ENCODE assay signal across 29 mouse cellular contexts in genomic region chr3:53868212-53868611, GRCm38 (mm10). TPM values are rescaled to one million over a fixed set of nuclear protein-coding genes. Genes with fewer than 3 reads are reported as not detected.
DNase-seq lines count a peak whose midpoint lies in the region; ATAC-seq lines count a peak whose summit lies in the region.
"Had no signal": no experiment of that assay in that cellular context is flagged by ENCODE, and none has a peak within 500 bp of the region (broad histone marks: within the 10 kb centered on the region; RNA-seq: fewer than 3 reads in every experiment).

No protein-coding gene starts in this region.

- H3K27ac ChIP-seq in embryonic facial prominence, embryonic 14.5 days (replicated peaks; ENCODE audit: low read depth, low read length) = no peak overlapping the region
- no peak overlapping the region for H3K27ac ChIP-seq in embryonic facial prominence, embryonic 10.5 days (replicated peaks)
- H3K27ac ChIP-seq in stomach, embryonic 15.5 days = peak overlapping the region; percentile 23; the same call in 1 of the 2 replicates
- H3K27ac ChIP-seq: forebrain, embryonic 12.5 days; forebrain, embryonic 15.5 days; heart, embryonic 15.5 days; hindbrain, embryonic 13.5 days had no signal

- ATAC-seq in embryonic facial prominence, embryonic 14.5 days (ENCODE audit: low read depth) = no peak; the same call in 1 of the 2 replicates
- ATAC-seq in stomach, embryonic 15.5 days (ENCODE audit: insufficient read depth, low FRiP score, low read depth) = no peak
- no peak for ATAC-seq in granulocyte monocyte progenitor cell, adult 5-6 weeks (replicated peaks; ENCODE audit: poor library complexity, severe bottlenecking)
- ATAC-seq: forebrain, embryonic 15.5 days; hindbrain, embryonic 16.5 days; Patski had no signal

- peak; percentile 11 for DNase-seq in embryonic facial prominence, embryonic 14.5 days (ENCODE audit: low spot score)
- no peak for DNase-seq in embryonic facial prominence, embryonic 10.5 days (ENCODE audit: low spot score)
- peak; percentile 64 for DNase-seq in fat pad, adult 2 months (ENCODE audit: extremely low read depth, low read depth, low spot score)
- no peak for DNase-seq in cerebellum, adult 9-10 months
- no peak for DNase-seq in right cerebral cortex, postnatal 25 days
- DNase-seq: adrenal gland, postnatal 10 days; adrenal gland, postnatal 36 days; cerebellum, adult 18-20 months; cerebellum, adult 9-11 months; cerebellum, postnatal 25 days; gastrocnemius, postnatal 25 days; heart, adult 18-20 months; heart, postnatal 10 days; heart, postnatal 36 days had no signal

- no peak overlapping the region for H3K9ac ChIP-seq in embryonic facial prominence, embryonic 14.5 days (ENCODE audit: low read depth, low read length)
- H3K9ac ChIP-seq in stomach, embryonic 15.5 days = no peak overlapping the region
- H3K9ac ChIP-seq: embryonic facial prominence, embryonic 13.5 days; forebrain, embryonic 12.5 days; forebrain, embryonic 15.5 days; heart, embryonic 12.5 days; heart, embryonic 15.5 days; hindbrain, embryonic 13.5 days had no signal

- H3K4me2 ChIP-seq in embryonic facial prominence, embryonic 14.5 days (ENCODE audit: low read depth, low read length) = no peak overlapping the region
- H3K4me2 ChIP-seq in stomach, embryonic 15.5 days = no peak overlapping the region
- H3K4me2 ChIP-seq: embryonic facial prominence, embryonic 13.5 days; forebrain, embryonic 12.5 days; forebrain, embryonic 15.5 days; heart, embryonic 12.5 days; heart, embryonic 15.5 days; hindbrain, embryonic 13.5 days had no signal

- H3K27me3 ChIP-seq in embryonic facial prominence, embryonic 14.5 days (replicated peaks; ENCODE audit: control insufficient read depth, insufficient read depth, low read length) = no peaks in the 10 kb centered on the region
- H3K27me3 ChIP-seq in embryonic facial prominence, embryonic 10.5 days (replicated peaks; ENCODE audit: low read depth, poor library complexity, severe bottlenecking) = no peaks in the 10 kb centered on the region
- H3K27me3 ChIP-seq in stomach, embryonic 15.5 days (replicated peaks) = no peaks in the 10 kb centered on the region
- H3K27me3 ChIP-seq: embryonic facial prominence, embryonic 13.5 days; forebrain, embryonic 15.5 days; heart, embryonic 12.5 days; heart, embryonic 15.5 days; hindbrain, embryonic 13.5 days had no signal

- no peaks in the 10 kb centered on the region for H3K36me3 ChIP-seq in embryonic facial prominence, embryonic 14.5 days (ENCODE audit: control insufficient read depth, insufficient read depth, low read length)
- H3K36me3 ChIP-seq in embryonic facial prominence, embryonic 10.5 days (replicated peaks) = no peaks in the 10 kb centered on the region
- no peaks in the 10 kb centered on the region for H3K36me3 ChIP-seq in stomach, embryonic 15.5 days
- H3K36me3 ChIP-seq: embryonic facial prominence, embryonic 13.5 days; forebrain, embryonic 12.5 days; forebrain, embryonic 15.5 days; G1E; heart, embryonic 12.5 days; heart, embryonic 15.5 days; hindbrain, embryonic 10.5 days; hindbrain, embryonic 13.5 days had no signal

- H3K4me3 ChIP-seq in embryonic facial prominence, embryonic 14.5 days (ENCODE audit: low read depth, low read length) = no peak overlapping the region
- H3K4me3 ChIP-seq in embryonic facial prominence, embryonic 10.5 days = no peak overlapping the region
- H3K4me3 ChIP-seq in stomach, embryonic 15.5 days (replicated peaks) = no peak overlapping the region
- H3K4me3 ChIP-seq: embryonic facial prominence, embryonic 13.5 days; forebrain, embryonic 12.5 days; forebrain, embryonic 15.5 days; heart, embryonic 12.5 days; heart, embryonic 15.5 days; hindbrain, embryonic 10.5 days; hindbrain, embryonic 13.5 days had no signal

- no peaks in the 10 kb centered on the region for H3K9me3 ChIP-seq in embryonic facial prominence, embryonic 14.5 days (ENCODE audit: control insufficient read depth, low read length)
- H3K9me3 ChIP-seq in embryonic facial prominence, embryonic 10.5 days = no peaks in the 10 kb centered on the region
- H3K9me3 ChIP-seq in stomach, embryonic 15.5 days = no peaks in the 10 kb centered on the region
- H3K9me3 ChIP-seq: embryonic facial prominence, embryonic 13.5 days; forebrain, embryonic 12.5 days; forebrain, embryonic 15.5 days; G1E; heart, embryonic 12.5 days; heart, embryonic 15.5 days; hindbrain, embryonic 10.5 days; hindbrain, embryonic 13.5 days had no signal

- 75% methylated on average over 4 of the region's 4 CpGs for WGBS in embryonic facial prominence, embryonic 14.5 days
- WGBS in embryonic facial prominence, embryonic 10.5 days = 84% methylated on average over 4 of the region's 4 CpGs
- 68% methylated on average over 4 of the region's 4 CpGs for WGBS in stomach, embryonic 15.5 days

- H3K4me1 ChIP-seq in embryonic facial prominence, embryonic 14.5 days (ENCODE audit: control insufficient read depth, insufficient read depth, low read length) = peaks cover 3% of the 10 kb centered on the region; the same call in 1 of the 2 replicates
- H3K4me1 ChIP-seq in embryonic facial prominence, embryonic 10.5 days = peaks cover 17% of the 10 kb centered on the region
- H3K4me1 ChIP-seq in stomach, embryonic 15.5 days = no peaks in the 10 kb centered on the region
- H3K4me1 ChIP-seq: heart, embryonic 12.5 days; heart, embryonic 15.5 days had no signal

RNA-seq across cellular contexts. Expression of gene Ufm1, which starts 4.6 kb away (rescaled TPM):
- polyA plus RNA-seq in embryonic facial prominence, embryonic 14.5 days (2014; fragmentation: Nextera tagmentation; extraction: Ambion mirVana) = 108 and 116 TPM in 2 replicates
- 97.1 and 100 TPM in 2 replicates for polyA plus RNA-seq in embryonic facial prominence, embryonic 10.5 days (2016; fragmentation: Nextera tagmentation; extraction: Ambion mirVana)
- 109 and 131 TPM in 2 replicates for polyA plus RNA-seq in stomach, embryonic 15.5 days (2015; fragmentation: Nextera tagmentation; extraction: Ambion mirVana)
- total RNA-seq in granulocyte monocyte progenitor cell, adult 5-6 weeks (2014; fragmentation: Nextera tagmentation) = 44.2 and 55.5 TPM in 2 replicates
- total RNA-seq in granulocyte monocyte progenitor cell, adult 5-6 weeks (2017) = 96.6 and 114 TPM in 2 replicates

RNA-seq across cellular contexts. Expression of gene Gm10985, which starts 23.3 kb away (rescaled TPM):
- not detected in 2 replicates for polyA plus RNA-seq in embryonic facial prominence, embryonic 14.5 days (2014; fragmentation: Nextera tagmentation; extraction: Ambion mirVana)
- not detected in 2 replicates for polyA plus RNA-seq in embryonic facial prominence, embryonic 10.5 days (2016; fragmentation: Nextera tagmentation; extraction: Ambion mirVana)
- polyA plus RNA-seq in stomach, embryonic 15.5 days (2015; fragmentation: Nextera tagmentation; extraction: Ambion mirVana) = not detected in 2 replicates
- not detected in 2 replicates for total RNA-seq in granulocyte monocyte progenitor cell, adult 5-6 weeks (2014; fragmentation: Nextera tagmentation)
- total RNA-seq in granulocyte monocyte progenitor cell, adult 5-6 weeks (2017) = not detected in 2 replicates
- total RNA-seq: adrenal gland, adult 18-20 months; adrenal gland, postnatal 10 days; adrenal gland, postnatal 36 days; common myeloid progenitor, adult 5-6 weeks; G1E; gastrocnemius, adult 8-10 months; gastrocnemius, postnatal 25 days; heart, adult 18-20 months; heart, postnatal 10 days; heart, postnatal 36 days had no signal
- polyA plus RNA-seq: embryonic facial prominence, embryonic 13.5 days; forebrain, embryonic 12.5 days; forebrain, embryonic 15.5 days; G1E; heart, embryonic 12.5 days; heart, embryonic 15.5 days; hindbrain, embryonic 10.5 days; hindbrain, embryonic 13.5 days; hindbrain, embryonic 16.5 days; Patski had no signal

Comparison
In these comparisons a context has a peak if more than half of its experiments do, and no peak if none do; other contexts are left out.
1. DNase-seq: peak in embryonic facial prominence, embryonic 14.5 days (single experiment) and fat pad, adult 2 months (single experiment); none in embryonic facial prominence, embryonic 10.5 days (single experiment), cerebellum, adult 9-10 months (single experiment) and right cerebral cortex, postnatal 25 days (single experiment).